Mouse (Mus musculus) lung, adult 2 months (tissue): ENCODE data around the gene Rbm39.

ENCODE experiments used
- CTCF ChIP-seq: fragments of 200-500 bp; IDR thresholded peaks from 2 replicates; pipeline ENCODE4 v1.5.1; 2011; ENCODE audit warnings: mild to moderate bottlenecking, low read length, control low read depth; ENCODE audit not compliant: insufficient read depth
- POLR2A ChIP-seq: fragments of 200-500 bp; IDR thresholded peaks from 2 replicates; pipeline ENCODE4 v1.6.1; 2011; ENCODE audit warnings: low read depth, mild to moderate bottlenecking, control low read depth, low read length, borderline replicate concordance; ENCODE audit errors: extremely low read depth

DNA sequence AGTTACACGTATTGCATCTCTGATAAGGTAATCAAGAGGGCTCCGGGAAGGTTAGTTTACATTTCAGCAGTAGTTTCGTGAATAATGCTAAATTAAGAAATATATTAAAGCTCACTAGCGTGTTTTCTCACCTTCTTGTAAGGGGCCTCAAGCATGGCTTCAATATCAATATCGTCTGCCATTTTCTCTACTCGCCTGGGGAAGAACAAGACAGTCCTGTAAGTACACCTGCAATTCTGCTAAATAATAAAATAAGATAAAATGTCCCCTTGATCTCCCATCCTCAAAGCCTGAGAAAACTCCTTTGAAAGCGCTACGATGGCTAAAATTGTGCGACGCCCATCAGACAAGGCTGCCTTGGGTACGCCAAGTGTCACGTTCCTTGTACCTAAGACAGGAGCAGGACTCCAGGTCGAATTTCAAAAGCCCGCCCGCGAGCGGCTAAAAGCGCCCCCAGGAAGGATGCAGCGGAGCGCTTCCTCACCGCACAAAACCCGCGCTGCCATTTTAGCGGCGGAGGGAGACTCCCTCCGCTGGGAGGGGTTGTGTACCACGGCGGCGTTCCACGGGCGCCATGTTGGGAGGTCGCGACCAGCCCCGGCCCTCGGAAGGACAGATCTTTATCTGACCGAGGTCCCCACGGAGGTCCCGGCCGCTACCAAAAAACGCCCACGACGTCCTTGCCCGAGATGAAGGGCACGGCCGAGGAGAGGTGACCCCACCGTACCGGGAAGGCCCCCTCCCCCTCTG is 817 bp downstream of the Rbm39 start:
- TF ChIP-seq POLR2A (peak; percentile 67; the same call in 1 of the 2 replicates), CTCF (no peak)
